Mouse (Mus musculus): ENCODE measurements around the gene Cacng3. TPM values are rescaled to one million over a fixed set of nuclear protein-coding genes. Genes with fewer than 3 reads are reported as not detected.

The Cacng3 gene
- polyA plus RNA-seq (2015; fragmentation: Nextera tagmentation; extraction: Ambion mirVana) = 0.06 and 0.11 TPM in 2 replicates

DNA sequence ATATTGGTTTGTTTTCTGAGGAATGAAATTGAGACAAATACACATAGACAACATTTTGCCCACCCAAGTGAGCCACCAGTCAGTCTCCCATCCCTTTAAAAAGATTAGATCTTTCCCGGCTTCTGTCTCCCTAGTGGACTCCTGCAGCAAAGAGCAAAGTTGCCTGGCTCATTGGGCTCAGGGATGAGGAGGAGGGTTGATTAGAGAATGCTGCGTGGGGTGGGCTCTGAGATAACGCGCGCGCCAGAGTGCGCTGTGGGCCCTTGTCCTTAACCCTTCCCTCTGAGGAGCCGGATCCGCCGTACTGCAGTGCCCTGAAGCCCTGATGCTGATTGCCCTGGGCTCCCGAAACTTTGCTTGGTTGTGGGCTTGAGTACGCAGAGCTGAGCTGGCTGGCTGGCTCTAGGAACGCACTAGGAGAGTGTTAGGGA is at the start of gene Cacng3:
Gene Cacng3, plus strand, starts transcription at position 51 of the 431 bp plus-strand sequence.
- peaks cover 3% of the 10 kb centered on the region; the same call in 1 of the 2 replicates for H3K27me3 ChIP-seq (ENCODE audit: control insufficient read depth, insufficient read depth, low read depth, low read length)
- no peak within 1 kb of the TSS for H3K4me2 ChIP-seq (ENCODE audit: low read depth, low read length)

GRCm38 (mm10) chr7:122622125-122622774 is 48.0 kb upstream of the Cacng3 start:
- Histone ChIP-seq H3K9ac (ENCODE audit: low read depth, low read length) (no peak overlapping the region), H3K27ac (ENCODE audit: low read length) (no peak overlapping the region), H3K36me3 (ENCODE audit: control insufficient read depth, insufficient read depth) (no peaks in the 10 kb centered on the region), H3K27me3 (ENCODE audit: control insufficient read depth, insufficient read depth, low read depth, low read length) (no peaks in the 10 kb centered on the region), H3K4me2 (ENCODE audit: low read depth, low read length) (no peak overlapping the region), H3K9me3 (replicated peaks; ENCODE audit: control insufficient read depth, low read length) (no peaks in the 10 kb centered on the region), H3K4me1 (ENCODE audit: control insufficient read depth, low read depth, low read length) (no peaks in the 10 kb centered on the region), H3K4me3 (ENCODE audit: low read depth, low read length) (no peak overlapping the region)
- ATAC-seq (ENCODE audit: low read depth) = no peak
- WGBS (ENCODE audit: insufficient replicate concordance) = 50% methylated on average over 9 of the region's 9 CpGs

More for the DNA sequence above, at the start of gene Cacng3:
- no peaks in the 10 kb centered on the region for H3K4me1 ChIP-seq (ENCODE audit: control insufficient read depth, low read depth, low read length)
- no peak within 1 kb of the TSS for H3K4me3 ChIP-seq (ENCODE audit: low read depth, low read length)
- no peaks in the 10 kb centered on the region for H3K36me3 ChIP-seq (ENCODE audit: control insufficient read depth, insufficient read depth)
- ATAC-seq (ENCODE audit: low read depth) = no peak
- no peak within 1 kb of the TSS for H3K27ac ChIP-seq (ENCODE audit: low read length)
- 19% methylated on average over 13 of the region's 13 CpGs for WGBS (ENCODE audit: insufficient replicate concordance)
- H3K9ac ChIP-seq (ENCODE audit: low read depth, low read length) = no peak within 1 kb of the TSS
- no peaks in the 10 kb centered on the region for H3K9me3 ChIP-seq (replicated peaks; ENCODE audit: control insufficient read depth, low read length)

- Histone ChIP-seq H3K4me3 (ENCODE audit: low read depth, low read length) (no peak overlapping the region), H3K9ac (ENCODE audit: low read depth, low read length) (no peak overlapping the region), H3K36me3 (ENCODE audit: control insufficient read depth, insufficient read depth) (no peaks in the 10 kb centered on the region), H3K27ac (ENCODE audit: low read length) (no peak overlapping the region), H3K27me3 (ENCODE audit: control insufficient read depth, insufficient read depth, low read depth, low read length) (no peaks in the 10 kb centered on the region), H3K9me3 (replicated peaks; ENCODE audit: control insufficient read depth, low read length) (no peaks in the 10 kb centered on the region), H3K4me1 (ENCODE audit: control insufficient read depth, low read depth, low read length) (no peaks in the 10 kb centered on the region), H3K4me2 (ENCODE audit: low read depth, low read length) (no peak overlapping the region)
- ATAC-seq (ENCODE audit: low read depth) = no peak
- 41% methylated on average over 1 of the region's 1 CpGs for WGBS (ENCODE audit: insufficient replicate concordance)
These were observed 46.5 kb upstream of the Cacng3 start for GRCm38 (mm10) chr7:122623753-122624152.

- no peaks in the 10 kb centered on the region for H3K4me1 ChIP-seq (ENCODE audit: control insufficient read depth, low read depth, low read length)
- no peak overlapping the region for H3K9ac ChIP-seq (ENCODE audit: low read depth, low read length)
- no peak overlapping the region for H3K27ac ChIP-seq (ENCODE audit: low read length)
- no peak for ATAC-seq (ENCODE audit: low read depth)
- 76% methylated on average over 5 of the region's 5 CpGs for WGBS (ENCODE audit: insufficient replicate concordance)
- H3K36me3 ChIP-seq (ENCODE audit: control insufficient read depth, insufficient read depth) = no peaks in the 10 kb centered on the region
- H3K4me3 ChIP-seq (ENCODE audit: low read depth, low read length) = no peak overlapping the region
- H3K9me3 ChIP-seq (replicated peaks; ENCODE audit: control insufficient read depth, low read length) = no peaks in the 10 kb centered on the region
- H3K27me3 ChIP-seq (ENCODE audit: control insufficient read depth, insufficient read depth, low read depth, low read length) = no peaks in the 10 kb centered on the region
- H3K4me2 ChIP-seq (ENCODE audit: low read depth, low read length) = no peak overlapping the region
These were observed 42.2 kb upstream of the Cacng3 start for GRCm38 (mm10) chr7:122628050-122628449.

DNA sequence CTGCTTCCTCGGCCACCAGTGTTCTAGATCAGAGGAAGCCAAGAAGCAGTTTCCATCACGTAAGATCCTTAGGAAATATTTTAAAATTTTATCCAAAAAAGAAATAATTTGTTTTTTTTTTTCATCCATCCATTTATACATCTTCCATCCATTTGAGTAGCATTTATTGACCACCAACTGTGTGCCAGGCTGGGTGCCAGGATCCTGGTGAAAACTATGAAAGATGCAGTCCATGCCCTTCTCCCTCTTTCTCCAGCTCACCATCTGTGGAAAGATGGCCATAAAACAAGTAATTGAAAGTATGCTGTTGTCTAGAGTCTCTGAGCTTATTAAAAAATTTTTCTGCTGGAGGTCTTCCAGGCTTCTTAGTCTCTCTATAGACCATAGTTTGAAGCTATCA is 39.9 kb upstream of the Cacng3 start:
- Histone ChIP-seq H3K4me2 (ENCODE audit: low read depth, low read length) (no peak overlapping the region), H3K4me1 (ENCODE audit: control insufficient read depth, low read depth, low read length) (no peaks in the 10 kb centered on the region), H3K27ac (ENCODE audit: low read length) (no peak overlapping the region), H3K36me3 (ENCODE audit: control insufficient read depth, insufficient read depth) (no peaks in the 10 kb centered on the region), H3K27me3 (ENCODE audit: control insufficient read depth, insufficient read depth, low read depth, low read length) (no peaks in the 10 kb centered on the region), H3K9me3 (replicated peaks; ENCODE audit: control insufficient read depth, low read length) (no peaks in the 10 kb centered on the region), H3K4me3 (ENCODE audit: low read depth, low read length) (no peak overlapping the region), H3K9ac (ENCODE audit: low read depth, low read length) (no peak overlapping the region)
- 59% methylated on average over 2 of the region's 2 CpGs for WGBS (ENCODE audit: insufficient replicate concordance)
- ATAC-seq (ENCODE audit: low read depth) = no peak

DNA sequence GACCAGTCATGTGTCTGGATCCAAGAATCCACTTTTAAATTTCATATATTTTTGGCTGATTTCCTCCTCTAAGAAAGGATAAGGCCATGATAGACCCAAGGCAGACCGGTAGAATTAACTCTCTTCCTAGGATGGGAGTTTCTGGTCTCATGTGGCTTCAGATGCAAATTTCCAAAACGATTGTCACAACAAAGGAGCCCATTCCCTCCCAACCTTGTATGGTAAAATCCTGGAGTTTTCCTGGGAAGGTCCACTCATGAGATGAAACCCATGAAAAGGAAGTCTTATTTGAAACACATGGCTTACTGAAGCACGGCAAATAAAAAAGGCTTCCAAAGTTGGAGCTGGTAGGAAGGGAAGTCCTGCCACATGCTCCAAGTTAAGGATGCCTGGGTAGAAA is 39.1 kb upstream of the Cacng3 start:
- H3K4me3 ChIP-seq (ENCODE audit: low read depth, low read length) = no peak overlapping the region
- no peak overlapping the region for H3K9ac ChIP-seq (ENCODE audit: low read depth, low read length)
- WGBS (ENCODE audit: insufficient replicate concordance) = 41% methylated on average over 3 of the region's 3 CpGs
- H3K9me3 ChIP-seq (replicated peaks; ENCODE audit: control insufficient read depth, low read length) = no peaks in the 10 kb centered on the region
- no peak overlapping the region for H3K4me2 ChIP-seq (ENCODE audit: low read depth, low read length)
- no peaks in the 10 kb centered on the region for H3K36me3 ChIP-seq (ENCODE audit: control insufficient read depth, insufficient read depth)
- no peak overlapping the region for H3K27ac ChIP-seq (ENCODE audit: low read length)
- no peaks in the 10 kb centered on the region for H3K4me1 ChIP-seq (ENCODE audit: control insufficient read depth, low read depth, low read length)
- H3K27me3 ChIP-seq (ENCODE audit: control insufficient read depth, insufficient read depth, low read depth, low read length) = no peaks in the 10 kb centered on the region
- ATAC-seq (ENCODE audit: low read depth) = no peak

- H3K4me2 ChIP-seq (ENCODE audit: low read depth, low read length) = no peak overlapping the region
- 39% methylated on average over 5 of the region's 5 CpGs for WGBS (ENCODE audit: insufficient replicate concordance)
- no peaks in the 10 kb centered on the region for H3K36me3 ChIP-seq (ENCODE audit: control insufficient read depth, insufficient read depth)
- no peaks in the 10 kb centered on the region for H3K9me3 ChIP-seq (replicated peaks; ENCODE audit: control insufficient read depth, low read length)
- ATAC-seq (ENCODE audit: low read depth) = no peak
- H3K9ac ChIP-seq (ENCODE audit: low read depth, low read length) = no peak overlapping the region
- no peak overlapping the region for H3K27ac ChIP-seq (ENCODE audit: low read length)
- H3K4me3 ChIP-seq (ENCODE audit: low read depth, low read length) = no peak overlapping the region
- H3K4me1 ChIP-seq (ENCODE audit: control insufficient read depth, low read depth, low read length) = no peaks in the 10 kb centered on the region
- H3K27me3 ChIP-seq (ENCODE audit: control insufficient read depth, insufficient read depth, low read depth, low read length) = no peaks in the 10 kb centered on the region
These were observed 37.3 kb upstream of the Cacng3 start for GRCm38 (mm10) chr7:122632946-122633345.

GRCm38 (mm10) chr7:122633463-122633862 is 36.8 kb upstream of the Cacng3 start:
- Histone ChIP-seq H3K4me1 (ENCODE audit: control insufficient read depth, low read depth, low read length) (no peaks in the 10 kb centered on the region), H3K9ac (ENCODE audit: low read depth, low read length) (no peak overlapping the region), H3K9me3 (replicated peaks; ENCODE audit: control insufficient read depth, low read length) (no peaks in the 10 kb centered on the region), H3K4me2 (ENCODE audit: low read depth, low read length) (no peak overlapping the region), H3K27me3 (ENCODE audit: control insufficient read depth, insufficient read depth, low read depth, low read length) (no peaks in the 10 kb centered on the region), H3K4me3 (ENCODE audit: low read depth, low read length) (no peak overlapping the region), H3K27ac (ENCODE audit: low read length) (no peak overlapping the region), H3K36me3 (ENCODE audit: control insufficient read depth, insufficient read depth) (no peaks in the 10 kb centered on the region)
- 57% methylated on average over 5 of the region's 5 CpGs for WGBS (ENCODE audit: insufficient replicate concordance)
- ATAC-seq (ENCODE audit: low read depth) = no peak

DNA sequence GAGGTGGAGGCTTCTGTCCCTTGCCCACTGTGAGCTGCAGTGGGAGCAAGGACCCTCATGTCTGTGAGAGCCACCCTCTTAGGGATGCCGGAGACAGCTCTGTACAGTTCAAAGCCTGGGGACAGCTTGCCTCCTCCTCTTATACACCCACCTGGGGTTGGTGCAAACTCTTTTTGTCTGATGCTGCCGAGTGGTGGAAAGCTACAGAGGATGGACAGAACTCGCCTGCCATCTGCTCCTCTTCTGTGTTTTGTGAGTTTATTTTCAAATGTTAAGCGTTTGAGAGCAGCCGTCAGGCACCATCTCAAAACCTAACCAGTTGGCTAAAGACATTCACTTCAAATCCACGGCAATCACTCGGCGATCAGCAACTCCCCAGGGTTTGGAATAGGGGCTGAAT is 26.6 kb upstream of the Cacng3 start:
- Histone ChIP-seq H3K4me3 (ENCODE audit: low read depth, low read length) (no peak overlapping the region), H3K4me1 (ENCODE audit: control insufficient read depth, low read depth, low read length) (no peaks in the 10 kb centered on the region), H3K27me3 (ENCODE audit: control insufficient read depth, insufficient read depth, low read depth, low read length) (no peaks in the 10 kb centered on the region), H3K36me3 (ENCODE audit: control insufficient read depth, insufficient read depth) (no peaks in the 10 kb centered on the region), H3K4me2 (ENCODE audit: low read depth, low read length) (no peak overlapping the region), H3K9me3 (replicated peaks; ENCODE audit: control insufficient read depth, low read length) (no peaks in the 10 kb centered on the region), H3K27ac (ENCODE audit: low read length) (no peak overlapping the region), H3K9ac (ENCODE audit: low read depth, low read length) (no peak overlapping the region)
- WGBS (ENCODE audit: insufficient replicate concordance) = 74% methylated on average over 8 of the region's 8 CpGs
- no peak for ATAC-seq (ENCODE audit: low read depth)
